11 mouse cellular contexts compared by ENCODE assay signal in genomic region chr9:48558637-48559036, GRCm38 (mm10). TPM values are rescaled to one million over a fixed set of nuclear protein-coding genes. Genes with fewer than 3 reads are reported as not detected.
DNase-seq lines count a peak whose midpoint lies in the region; ATAC-seq lines count a peak whose summit lies in the region.
"Had no signal": no experiment of that assay in that cellular context is flagged by ENCODE, and none has a peak within 500 bp of the region (broad histone marks: within the 10 kb centered on the region; RNA-seq: fewer than 3 reads in every experiment).

No protein-coding gene starts in this region.

- no peaks in the 10 kb centered on the region for H3K36me3 ChIP-seq in hindbrain, embryonic 10.5 days
- H3K36me3 ChIP-seq: limb, embryonic 10.5 days; midbrain, embryonic 12.5 days had no signal

- peak; percentile 65 to 69 for DNase-seq in spleen, adult 18-20 months
- no peak for DNase-seq in spleen, adult 12 weeks (ENCODE audit: low spot score)
- DNase-seq in skeletal muscle tissue, adult 2 months (ENCODE audit: low read depth, low spot score): peak; percentile 32
- no peak for DNase-seq in urinary bladder, postnatal 4 days (ENCODE audit: low spot score in 2 of 2)
- DNase-seq in cerebellum, postnatal 4 days (ENCODE audit: low spot score in 2 of 2): no peak
- no peak for DNase-seq in hindbrain, embryonic 10.5 days (ENCODE audit: low spot score)
- DNase-seq: cerebellum, adult 9-10 months; kidney, postnatal 10 days had no signal

- ATAC-seq in hematopoietic stem cell, adult 5-6 weeks (replicated peaks in 1 of 2; ENCODE audit: insufficient read depth in 1 of 2, low FRiP score in 2 of 2, low TSS enrichment in 1 of 2, low read depth in 1 of 2, poor library complexity in 2 of 2, severe bottlenecking in 2 of 2): peak; percentile 91 to 92

- H3K4me1 ChIP-seq in hindbrain, embryonic 10.5 days (replicated peaks): no peaks in the 10 kb centered on the region
- H3K4me1 ChIP-seq: limb, embryonic 10.5 days; midbrain, embryonic 12.5 days had no signal

- peaks cover 4% of the 10 kb centered on the region; the same call in 1 of the 2 replicates for H3K27me3 ChIP-seq in hindbrain, embryonic 10.5 days (ENCODE audit: insufficient read depth, poor library complexity, severe bottlenecking)
- H3K27me3 ChIP-seq: midbrain, embryonic 12.5 days had no signal

- 79% methylated on average over 4 of the region's 4 CpGs for WGBS in hindbrain, embryonic 10.5 days

- H3K9me3 ChIP-seq in hindbrain, embryonic 10.5 days: no peaks in the 10 kb centered on the region
- H3K9me3 ChIP-seq: limb, embryonic 10.5 days; midbrain, embryonic 12.5 days had no signal

- no peak overlapping the region for H3K27ac ChIP-seq in hindbrain, embryonic 10.5 days
- H3K27ac ChIP-seq: limb, embryonic 10.5 days; midbrain, embryonic 12.5 days had no signal

- no peak overlapping the region for H3K4me3 ChIP-seq in hindbrain, embryonic 10.5 days
- H3K4me3 ChIP-seq: limb, embryonic 10.5 days; midbrain, embryonic 12.5 days had no signal

RNA-seq across cellular contexts. Expression of gene Nnmt, which starts 46.3 kb away (rescaled TPM):
- not detected in 2 replicates for total RNA-seq in hematopoietic stem cell, adult 5-6 weeks (2017)
- polyA plus RNA-seq in hindbrain, embryonic 10.5 days (2016; fragmentation: Nextera tagmentation; extraction: Ambion mirVana): 0.46 and 0.97 TPM in 2 replicates

Comparison
In these comparisons a context has a peak if more than half of its experiments do, and no peak if none do; other contexts are left out.
1. DNase-seq: peak in spleen, adult 18-20 months (2 of 2) and skeletal muscle tissue, adult 2 months (single experiment); none in spleen, adult 12 weeks (single experiment), urinary bladder, postnatal 4 days (0 of 2), cerebellum, postnatal 4 days (0 of 2) and hindbrain, embryonic 10.5 days (single experiment).